Mouse (Mus musculus) lung, adult 2 months (tissue): ENCODE measurements around the gene Gm6370. TPM values are rescaled to one million over a fixed set of nuclear protein-coding genes. Genes with fewer than 3 reads are reported as not detected.
"Not testable (repeated sequence)": the region's sequence is repeated elsewhere in the genome, so short reads cannot be mapped to it uniquely, and the experiment has no call there.

Source experiments
- DNase-seq: peaks from one replicate; pipeline ENCODE4 v3.0.0; 2022
- H3K4me1 ChIP-seq: fragments of 200-500 bp; 2 replicates; pipeline ENCODE4 v1.6.1; 2011; ENCODE audit warnings: low read length; ENCODE audit not compliant: control insufficient read depth, insufficient read depth
- H3K4me3 ChIP-seq: fragments of 200-500 bp; replicated peaks from 2 replicates; pipeline ENCODE3; 2011; ENCODE audit warnings: low read depth, mild to moderate bottlenecking, control low read depth, low read length; ENCODE audit errors: extremely low read depth
- CTCF ChIP-seq: fragments of 200-500 bp; IDR thresholded peaks from 2 replicates; pipeline ENCODE4 v1.5.1; 2011; ENCODE audit warnings: mild to moderate bottlenecking, low read length, control low read depth; ENCODE audit not compliant: insufficient read depth
- POLR2A ChIP-seq: fragments of 200-500 bp; IDR thresholded peaks from 2 replicates; pipeline ENCODE4 v1.6.1; 2011; ENCODE audit warnings: low read depth, mild to moderate bottlenecking, control low read depth, low read length, borderline replicate concordance; ENCODE audit errors: extremely low read depth
- WGBS: fragments of 180-500 bp; shearing (Covaris S2); methylation state at CpG from one replicate; pipeline ENCODE4 v1.1.7; 2018; 5-methylcytosine and 5-hydroxymethylcytosine counted together
- polyA plus RNA-seq: library from polyadenylated mRNA; depleted of rRNA; stranded (reverse); fragments of >200 nt; gene quantifications from 2 replicates; pipeline ENCODE4 v1.2.3, GENCODE M21; 2012; rRNA removed

The Gm6370 gene
- polyA plus RNA-seq, 1 experiment: not detected

- DNase-seq: no peak
- WGBS: 90% methylated on average over 12 of the region's 12 CpGs
- Histone ChIP-seq H3K4me1 (no peaks in the 10 kb centered on the region), H3K4me3 (no peak overlapping the region)
- TF ChIP-seq POLR2A (no peak), CTCF (no peak)
Observed at GRCm38 (mm10) chr5:146471821-146472220, 19.3 kb upstream of the Gm6370 start.

GRCm38 (mm10) chr5:146479564-146479963 is 11.6 kb upstream of the Gm6370 start:
- not testable (repeated sequence) for H3K4me3 ChIP-seq, H3K4me1 ChIP-seq
- TF ChIP-seq CTCF: peak; percentile 10; the same call in 1 of the 2 replicates
- DNase-seq: peak; percentile 14
- WGBS: 8% methylated on average over 4 of the region's 4 CpGs

- 83% methylated on average over 3 of the region's 3 CpGs for WGBS
- not testable (repeated sequence) for H3K4me1 ChIP-seq, H3K4me3 ChIP-seq, DNase-seq
Observed at GRCm38 (mm10) chr5:146481665-146482064, 9.5 kb upstream of the Gm6370 start, which contains the start of gene Gm6408. Gene Gm6408 (plus strand): TSS chr5:146481965.

GRCm38 (mm10) chr5:146488959-146489358 is 2.2 kb upstream of the Gm6370 start:
- H3K4me1 ChIP-seq, H3K4me3 ChIP-seq: not testable (repeated sequence)
- WGBS: 5% methylated on average over 3 of the region's 4 CpGs
- DNase-seq: peak; percentile 7

- not testable (repeated sequence) for H3K4me3 ChIP-seq, H3K4me1 ChIP-seq, DNase-seq
- WGBS: no CpG with 5 or more reads among the region's 5 CpGs
Observed at GRCm38 (mm10) chr5:146502099-146502498, 10.9 kb downstream of the Gm6370 start, which contains the start of gene 4930449I24Rik. Gene 4930449I24Rik (plus strand): TSS chr5:146502399.

GRCm38 (mm10) chr5:146513823-146514222 is 22.7 kb downstream of the Gm6370 start, which contains the start of gene Gm3402:
Gene Gm3402 (plus strand): TSS chr5:146514123.
- not testable (repeated sequence) for H3K4me3 ChIP-seq, DNase-seq, H3K4me1 ChIP-seq
- 100% methylated on average over 2 of the region's 5 CpGs for WGBS

- not testable (repeated sequence) for H3K4me3 ChIP-seq, H3K4me1 ChIP-seq
- peak; percentile 4 for DNase-seq
- WGBS: 97% methylated on average over 3 of the region's 3 CpGs
Observed at GRCm38 (mm10) chr5:146525501-146525900, 34.3 kb downstream of the Gm6370 start, which contains the start of gene Gm3404. Gene Gm3404 (plus strand): TSS chr5:146525801.

GRCm38 (mm10) chr5:146537347-146537746 is 46.2 kb downstream of the Gm6370 start, which contains the start of gene Gm3409:
Gene Gm3409 (plus strand): TSS chr5:146537647.
- 100% methylated on average over 3 of the region's 3 CpGs for WGBS
- not testable (repeated sequence) for H3K4me3 ChIP-seq, DNase-seq, H3K4me1 ChIP-seq

Other genes starting within 250 kb of the Gm6370 start
- gene Wasf3, start 106.4 kb upstream of the Gm6370 start, polyA plus RNA-seq: 8.7 and 9.2 TPM in 2 replicates
- gene Gm6408, start 9.4 kb upstream of the Gm6370 start, polyA plus RNA-seq: not detected in 2 replicates
- not detected in 2 replicates for gene 4930449I24Rik, start 11.0 kb downstream of the Gm6370 start, polyA plus RNA-seq
- not detected in 2 replicates for gene Gm3402, start 22.8 kb downstream of the Gm6370 start, polyA plus RNA-seq
- not detected in 2 replicates for gene Gm3404, start 34.4 kb downstream of the Gm6370 start, polyA plus RNA-seq
- not detected in 2 replicates for gene Gm3409, start 46.3 kb downstream of the Gm6370 start, polyA plus RNA-seq
- gene Gm3415, start 64.8 kb downstream of the Gm6370 start, polyA plus RNA-seq: not detected in 2 replicates
- gene Gpr12, start 93.9 kb downstream of the Gm6370 start, polyA plus RNA-seq: not detected in 2 replicates